Mouse (Mus musculus): ENCODE results near the gene Lrrc36. TPM values are rescaled to one million over a fixed set of nuclear protein-coding genes. Genes with fewer than 3 reads are reported as not detected.
A peak's percentile ranks its signal among the peaks of the same experiment; 100 is the strongest.

The Lrrc36 gene
- polyA plus RNA-seq, 1 experiment from 2014 or later: 0.88 TPM

- Histone ChIP-seq H3K27ac (replicated peaks) (peak overlapping the region; percentile 75; the same call in 1 of the 2 replicates), H3K9ac (replicated peaks) (peak overlapping the region; percentile 80), H3K4me3 (peak overlapping the region; percentile 94), H3K4me2 (replicated peaks) (peak overlapping the region; percentile 98), H3K9me3 (no peaks in the 10 kb centered on the region), H3K4me1 (peaks cover 21% of the 10 kb centered on the region), H3K36me3 (no peaks in the 10 kb centered on the region), H3K27me3 (no peaks in the 10 kb centered on the region)
- ATAC-seq (replicated peaks): peak; percentile 55
- 18% methylated on average over 17 of the region's 17 CpGs for WGBS
These were observed 82.3 kb downstream of the Lrrc36 start for GRCm38 (mm10) chr8:105495350-105496302.

GRCm38 (mm10) chr8:105496439-105497180, 83.2 kb downstream of the Lrrc36 start, which contains the start of gene Zdhhc1:
TSS of gene Zdhhc1 (minus strand) at chr8:105496902.
- Histone ChIP-seq H3K9ac (replicated peaks) (peak within 1 kb of the TSS; percentile 80), H3K4me1 (peaks cover 21% of the 10 kb centered on the region), H3K9me3 (no peaks in the 10 kb centered on the region), H3K4me2 (replicated peaks) (peak within 1 kb of the TSS; percentile 98), H3K36me3 (no peaks in the 10 kb centered on the region), H3K4me3 (peak within 1 kb of the TSS; percentile 94), H3K27me3 (no peaks in the 10 kb centered on the region), H3K27ac (replicated peaks) (peak within 1 kb of the TSS; percentile 75)
- under 1% methylated on average over 68 of the region's 68 CpGs for WGBS
- ATAC-seq (replicated peaks): peak; percentile 93

- no peak for ATAC-seq (replicated peaks)
- Histone ChIP-seq H3K9ac (replicated peaks) (no peak overlapping the region), H3K4me2 (replicated peaks) (no peak overlapping the region), H3K27me3 (no peaks in the 10 kb centered on the region), H3K4me3 (no peak overlapping the region), H3K9me3 (no peaks in the 10 kb centered on the region), H3K4me1 (peaks cover 21% of the 10 kb centered on the region), H3K27ac (replicated peaks) (no peak overlapping the region), H3K36me3 (no peaks in the 10 kb centered on the region)
- WGBS: 75% methylated on average over 12 of the region's 12 CpGs
These were observed 86.4 kb downstream of the Lrrc36 start for GRCm38 (mm10) chr8:105499787-105500186.

- no peak overlapping the region for H3K27ac ChIP-seq (replicated peaks)
- no peak overlapping the region for H3K4me3 ChIP-seq
- H3K9ac ChIP-seq (replicated peaks): no peak overlapping the region
- H3K9me3 ChIP-seq: no peaks in the 10 kb centered on the region
- H3K4me2 ChIP-seq (replicated peaks): no peak overlapping the region
- no peaks in the 10 kb centered on the region for H3K36me3 ChIP-seq
- no peaks in the 10 kb centered on the region for H3K4me1 ChIP-seq
- no peak for ATAC-seq (replicated peaks)
- H3K27me3 ChIP-seq: no peaks in the 10 kb centered on the region
- 93% methylated on average over 3 of the region's 3 CpGs for WGBS
These were observed 91.2 kb downstream of the Lrrc36 start for GRCm38 (mm10) chr8:105504617-105505016.

- Histone ChIP-seq H3K4me1 (no peaks in the 10 kb centered on the region), H3K27ac (replicated peaks) (no peak overlapping the region), H3K36me3 (no peaks in the 10 kb centered on the region), H3K27me3 (no peaks in the 10 kb centered on the region), H3K9me3 (no peaks in the 10 kb centered on the region), H3K4me2 (replicated peaks) (no peak overlapping the region), H3K9ac (replicated peaks) (no peak overlapping the region), H3K4me3 (no peak overlapping the region)
- 75% methylated on average over 6 of the region's 6 CpGs for WGBS
- no peak for ATAC-seq (replicated peaks)
These were observed 93.6 kb downstream of the Lrrc36 start for GRCm38 (mm10) chr8:105506977-105507376.

- Histone ChIP-seq H3K36me3 (no peaks in the 10 kb centered on the region), H3K27me3 (no peaks in the 10 kb centered on the region), H3K4me3 (no peak overlapping the region), H3K9ac (replicated peaks) (no peak overlapping the region), H3K4me1 (no peaks in the 10 kb centered on the region), H3K27ac (replicated peaks) (no peak overlapping the region), H3K4me2 (replicated peaks) (no peak overlapping the region), H3K9me3 (no peaks in the 10 kb centered on the region)
- WGBS: 53% methylated on average over 1 of the region's 2 CpGs
- no peak for ATAC-seq (replicated peaks)
These were observed 95.4 kb downstream of the Lrrc36 start for GRCm38 (mm10) chr8:105508758-105509157.

GRCm38 (mm10) chr8:105509997-105510735, 96.8 kb downstream of the Lrrc36 start:
- H3K27me3 ChIP-seq: no peaks in the 10 kb centered on the region
- H3K9me3 ChIP-seq: no peaks in the 10 kb centered on the region
- WGBS: 57% methylated on average over 12 of the region's 12 CpGs
- H3K4me1 ChIP-seq: no peaks in the 10 kb centered on the region
- ATAC-seq (replicated peaks): no peak
- no peak overlapping the region for H3K9ac ChIP-seq (replicated peaks)
- H3K36me3 ChIP-seq: no peaks in the 10 kb centered on the region
- no peak overlapping the region for H3K4me2 ChIP-seq (replicated peaks)
- no peak overlapping the region for H3K4me3 ChIP-seq
- H3K27ac ChIP-seq (replicated peaks): no peak overlapping the region

Other genes with a start within 250 kb of the Lrrc36 start
- gene Cbfb, start 242.9 kb upstream of the Lrrc36 start, polyA plus RNA-seq (2015; fragmentation: Nextera tagmentation; extraction: Ambion mirVana): 33.4 and 35.4 TPM in 2 replicates
- 32.5 and 33.1 TPM in 2 replicates for gene D230025D16Rik, start 188.4 kb upstream of the Lrrc36 start, polyA plus RNA-seq (2015; fragmentation: Nextera tagmentation; extraction: Ambion mirVana)
- gene B3gnt9, start 158.4 kb upstream of the Lrrc36 start, polyA plus RNA-seq (2015; fragmentation: Nextera tagmentation; extraction: Ambion mirVana): 2.9 and 3.0 TPM in 2 replicates
- gene Tradd, start 149.0 kb upstream of the Lrrc36 start, polyA plus RNA-seq (2015; fragmentation: Nextera tagmentation; extraction: Ambion mirVana): 21.1 and 23.7 TPM in 2 replicates
- 0.72 and 0.85 TPM in 2 replicates for gene Fbxl8, start 148.9 kb upstream of the Lrrc36 start, polyA plus RNA-seq (2015; fragmentation: Nextera tagmentation; extraction: Ambion mirVana)
- gene Hsf4, start 143.8 kb upstream of the Lrrc36 start, polyA plus RNA-seq (2015; fragmentation: Nextera tagmentation; extraction: Ambion mirVana): 0.15 and 0.34 TPM in 2 replicates
- 2.0 and 2.2 TPM in 2 replicates for gene Nol3, start 137.4 kb upstream of the Lrrc36 start, polyA plus RNA-seq (2015; fragmentation: Nextera tagmentation; extraction: Ambion mirVana)
- gene 4931428F04Rik, start 123.7 kb upstream of the Lrrc36 start, polyA plus RNA-seq (2015; fragmentation: Nextera tagmentation; extraction: Ambion mirVana): 96.2 and 101 TPM in 2 replicates
- 10.1 and 11.9 TPM in 2 replicates for gene Exoc3l, start 117.5 kb upstream of the Lrrc36 start, polyA plus RNA-seq (2015; fragmentation: Nextera tagmentation; extraction: Ambion mirVana)
- 44.2 and 48.1 TPM in 2 replicates for gene E2f4, start 115.9 kb upstream of the Lrrc36 start, polyA plus RNA-seq (2015; fragmentation: Nextera tagmentation; extraction: Ambion mirVana)
- 0.84 and 0.98 TPM in 2 replicates for gene Elmo3, start 108.0 kb upstream of the Lrrc36 start, polyA plus RNA-seq (2015; fragmentation: Nextera tagmentation; extraction: Ambion mirVana)
- gene Lrrc29, start 87.3 kb upstream of the Lrrc36 start, polyA plus RNA-seq (2015; fragmentation: Nextera tagmentation; extraction: Ambion mirVana): 0.59 and 0.83 TPM in 2 replicates
- 116 and 120 TPM in 2 replicates for gene Tmem208, start 87.2 kb upstream of the Lrrc36 start, polyA plus RNA-seq (2015; fragmentation: Nextera tagmentation; extraction: Ambion mirVana)
- 0.34 and 0.48 TPM in 2 replicates for gene Fhod1, start 65.6 kb upstream of the Lrrc36 start, polyA plus RNA-seq (2015; fragmentation: Nextera tagmentation; extraction: Ambion mirVana)
- 6.9 and 7.9 TPM in 2 replicates for gene Slc9a5, start 64.7 kb upstream of the Lrrc36 start, polyA plus RNA-seq (2015; fragmentation: Nextera tagmentation; extraction: Ambion mirVana)
- gene Plekhg4, start 40.3 kb upstream of the Lrrc36 start, polyA plus RNA-seq (2015; fragmentation: Nextera tagmentation; extraction: Ambion mirVana): 1.1 and 1.7 TPM in 2 replicates
- 0.10 TPM in 1 of 2 replicates, not detected in the other for gene Kctd19, start 69 bp upstream of the Lrrc36 start, polyA plus RNA-seq (2015; fragmentation: Nextera tagmentation; extraction: Ambion mirVana)
- gene Tppp3, start 58.0 kb downstream of the Lrrc36 start, polyA plus RNA-seq (2015; fragmentation: Nextera tagmentation; extraction: Ambion mirVana): 35.1 and 54.8 TPM in 2 replicates
- gene Zdhhc1, start 83.3 kb downstream of the Lrrc36 start, polyA plus RNA-seq (2015; fragmentation: Nextera tagmentation; extraction: Ambion mirVana): 28.8 and 31.3 TPM in 2 replicates
- gene Hsd11b2, start 105.2 kb downstream of the Lrrc36 start, polyA plus RNA-seq (2015; fragmentation: Nextera tagmentation; extraction: Ambion mirVana): 1.4 and 1.7 TPM in 2 replicates
- gene Atp6v0d1, start 152.5 kb downstream of the Lrrc36 start, polyA plus RNA-seq (2015; fragmentation: Nextera tagmentation; extraction: Ambion mirVana): 184 and 193 TPM in 2 replicates
- 26.5 and 29.0 TPM in 2 replicates for gene Ripor1, start 191.7 kb downstream of the Lrrc36 start, polyA plus RNA-seq (2015; fragmentation: Nextera tagmentation; extraction: Ambion mirVana)
- 150 and 152 TPM in 2 replicates for gene Ctcf, start 223.0 kb downstream of the Lrrc36 start, polyA plus RNA-seq (2015; fragmentation: Nextera tagmentation; extraction: Ambion mirVana)
- 0.47 and 0.69 TPM in 2 replicates for gene Agrp, start 223.8 kb downstream of the Lrrc36 start, polyA plus RNA-seq (2015; fragmentation: Nextera tagmentation; extraction: Ambion mirVana)

Measured in forebrain, embryonic 15.5 days (tissue).